Mouse (Mus musculus): Measurements from ENCODE around the gene Rbbp9.
"Not testable (repeated sequence)": the region's sequence is repeated elsewhere in the genome, so short reads cannot be mapped to it uniquely, and the experiment has no call there.

GRCm38 (mm10) chr2:144593036-144593435, 42.4 kb upstream of the Rbbp9 start:
- not testable (repeated sequence) for TF ChIP-seq CTCF (IDR thresholded peaks at IDR 0.05; ENCODE audit: borderline replicate concordance, insufficient read depth, low read length); POLR2A (IDR thresholded peaks at IDR 0.05; ENCODE audit: low read depth, low read length)
